Comparison of ENCODE assay signal across 21 mouse cellular contexts in genomic region chr15:102997431-102997830, GRCm38 (mm10). TPM values are rescaled to one million over a fixed set of nuclear protein-coding genes. Genes with fewer than 3 reads are reported as not detected.
DNase-seq lines count a peak whose midpoint lies in the region; ATAC-seq and TF ChIP-seq lines count a peak whose summit lies in the region.
"Had no signal": no experiment of that assay in that cellular context is flagged by ENCODE, and none has a peak within 500 bp of the region (broad histone marks: within the 10 kb centered on the region; RNA-seq: fewer than 3 reads in every experiment).

No protein-coding gene starts in this region.

- H3K4me3 ChIP-seq in gastrocnemius, adult 2 months, result peak overlapping the region; percentile 74
- peak overlapping the region; percentile 43 for H3K4me3 ChIP-seq in limb, embryonic 12.5 days (replicated peaks)
- peak overlapping the region; percentile 55 for H3K4me3 ChIP-seq in neural tube, embryonic 14.5 days (ENCODE audit: low read depth, low read length)
- H3K4me3 ChIP-seq in thymus, adult 2 months (ENCODE audit: control insufficient read depth, insufficient read depth, low read length), result no peak overlapping the region
- H3K4me3 ChIP-seq: embryonic facial prominence, embryonic 13.5 days; forebrain, embryonic 10.5 days; heart, embryonic 12.5 days had no signal

- no peaks in the 10 kb centered on the region for H3K9me3 ChIP-seq in limb, embryonic 12.5 days
- no peaks in the 10 kb centered on the region for H3K9me3 ChIP-seq in neural tube, embryonic 14.5 days (ENCODE audit: control insufficient read depth, low read length)
- H3K9me3 ChIP-seq: embryonic facial prominence, embryonic 13.5 days; forebrain, embryonic 10.5 days; heart, embryonic 12.5 days had no signal

- peaks cover 95% of the 10 kb centered on the region for H3K27me3 ChIP-seq in limb, embryonic 12.5 days
- H3K27me3 ChIP-seq in neural tube, embryonic 14.5 days (ENCODE audit: control insufficient read depth, insufficient read depth, low read length), result no peaks in the 10 kb centered on the region
- peaks cover 54% of the 10 kb centered on the region for H3K27me3 ChIP-seq in thymus, adult 2 months (ENCODE audit: control insufficient read depth, insufficient read depth, low read length)

- intact Hi-C loops in gastrocnemius, adult 2 months (cut with DNase I), result no loop called here

- peaks cover 61% of the 10 kb centered on the region for H3K4me1 ChIP-seq in limb, embryonic 12.5 days (replicated peaks)
- H3K4me1 ChIP-seq in neural tube, embryonic 14.5 days (ENCODE audit: control insufficient read depth, insufficient read depth, low read length), result peaks cover 51% of the 10 kb centered on the region
- no peaks in the 10 kb centered on the region; the same call in 1 of the 2 replicates for H3K4me1 ChIP-seq in thymus, adult 2 months (replicated peaks; ENCODE audit: control insufficient read depth, insufficient read depth, low read length)

- peak overlapping the region; percentile 66 for H3K4me2 ChIP-seq in limb, embryonic 12.5 days
- peak overlapping the region; percentile 92 for H3K4me2 ChIP-seq in neural tube, embryonic 14.5 days (ENCODE audit: low read depth, low read length)
- H3K4me2 ChIP-seq: embryonic facial prominence, embryonic 13.5 days; heart, embryonic 12.5 days had no signal

- TF ChIP-seq CTCF in gastrocnemius, adult 2 months (IDR thresholded peaks at IDR 0.05), result no peak
- no peak for TF ChIP-seq CTCF in thymus, adult 2 months (IDR thresholded peaks at IDR 0.05; ENCODE audit: borderline replicate concordance, control insufficient read depth, extremely low read depth, insufficient read depth, low read length, poor library complexity)

- peak overlapping the region; percentile 98 for H3K27ac ChIP-seq in gastrocnemius, adult 2 months
- H3K27ac ChIP-seq in limb, embryonic 12.5 days, result no peak overlapping the region
- H3K27ac ChIP-seq in neural tube, embryonic 14.5 days (ENCODE audit: low read depth, low read length), result peak overlapping the region; percentile 91
- no peak overlapping the region for H3K27ac ChIP-seq in thymus, adult 2 months (ENCODE audit: control insufficient read depth, insufficient read depth, low read length)
- H3K27ac ChIP-seq: embryonic facial prominence, embryonic 13.5 days; forebrain, embryonic 10.5 days; liver, embryonic 14.5 days had no signal

- DNase-seq in gastrocnemius, adult 2 months, result no peak
- DNase-seq in gastrocnemius, adult 18-20 months (ENCODE audit: low spot score), result no peak
- peak; percentile 38 for DNase-seq in NIH3T3 (ENCODE audit: low read depth)
- DNase-seq in left cerebral cortex, adult 18-20 months (ENCODE audit: low spot score in 2 of 2), result no peak
- DNase-seq in thymus, adult 2 months, result no peak
- no peak for DNase-seq in thymus, adult 18-20 months
- DNase-seq: cerebellum, adult 11 months; layer of hippocampus, adult 9-11 months had no signal

- H3K9ac ChIP-seq in limb, embryonic 12.5 days (replicated peaks), result no peak overlapping the region
- peak overlapping the region; percentile 57 for H3K9ac ChIP-seq in neural tube, embryonic 14.5 days (replicated peaks; ENCODE audit: low read depth, low read length)
- H3K9ac ChIP-seq: embryonic facial prominence, embryonic 13.5 days; heart, embryonic 12.5 days; liver, embryonic 14.5 days had no signal

- ATAC-seq in limb, embryonic 12.5 days (ENCODE audit: insufficient number of reproducible peaks, insufficient read depth, low FRiP score, low TSS enrichment, low read depth), result no peak
- no peak for ATAC-seq in neural tube, embryonic 14.5 days (ENCODE audit: low read depth)
- ATAC-seq: lung, postnatal 0 days had no signal

- no peak for TF ChIP-seq POLR2A in thymus, adult 2 months (IDR thresholded peaks at IDR 0.05; ENCODE audit: control insufficient read depth, extremely low read depth, insufficient read depth, low read length, poor library complexity)

- no peaks in the 10 kb centered on the region for H3K36me3 ChIP-seq in limb, embryonic 12.5 days
- H3K36me3 ChIP-seq in neural tube, embryonic 14.5 days (ENCODE audit: control insufficient read depth, insufficient read depth, low read length), result no peaks in the 10 kb centered on the region
- H3K36me3 ChIP-seq in thymus, adult 2 months (ENCODE audit: control insufficient read depth, insufficient read depth, low read length), result no peaks in the 10 kb centered on the region
- H3K36me3 ChIP-seq: embryonic facial prominence, embryonic 13.5 days; forebrain, embryonic 10.5 days; heart, embryonic 12.5 days had no signal

- WGBS in limb, embryonic 12.5 days, result 5% methylated on average over 3 of the region's 3 CpGs
- 4% methylated on average over 3 of the region's 3 CpGs for WGBS in neural tube, embryonic 14.5 days
- 22% methylated on average over 3 of the region's 3 CpGs for WGBS in thymus, adult 2 months

RNA-seq across cellular contexts. Expression of gene Hoxc6, which starts 0.6 kb away (rescaled TPM):
- 1 to 10 TPM; 8.1 to 8.6 TPM for total RNA-seq in gastrocnemius, adult 2 months (2021)
- total RNA-seq in gastrocnemius, adult 18-20 months (2021), result 1 to 10 TPM; 5.3 to 5.8 TPM
- 3.9 and 4.4 TPM in 2 replicates for polyA plus RNA-seq in limb, embryonic 12.5 days (2016; fragmentation: Nextera tagmentation; extraction: Ambion mirVana)
- 23.0 and 38.7 TPM in 2 replicates for polyA plus RNA-seq in neural tube, embryonic 14.5 days (2014; fragmentation: Nextera tagmentation; extraction: Ambion mirVana)
- total RNA-seq in left cerebral cortex, adult 18-20 months (2021), result not detected
- polyA plus RNA-seq in thymus, adult 2 months (2012; rRNA removed), result 0.23 and 0.43 TPM in 2 replicates
- total RNA-seq: common myeloid progenitor, adult 5-6 weeks; hematopoietic stem cell, adult 5-6 weeks; left cerebral cortex, postnatal 10 days; megakaryocyte, adult 5-6 weeks had no signal
- polyA plus RNA-seq: embryonic facial prominence, embryonic 13.5 days; forebrain, embryonic 10.5 days; frontal cortex, adult 2 months; lung, postnatal 0 days; thymus, postnatal 0 days had no signal

RNA-seq across cellular contexts. Expression of gene Hoxc8, which starts 7.0 kb away (rescaled TPM):
- total RNA-seq in gastrocnemius, adult 2 months (2021), result 1 to 10 TPM; 1.0 to 2.8 TPM
- 1 to 10 TPM; 1.3 to 1.9 TPM for total RNA-seq in gastrocnemius, adult 18-20 months (2021)
- 3.9 and 4.0 TPM in 2 replicates for polyA plus RNA-seq in limb, embryonic 12.5 days (2016; fragmentation: Nextera tagmentation; extraction: Ambion mirVana)
- polyA plus RNA-seq in neural tube, embryonic 14.5 days (2014; fragmentation: Nextera tagmentation; extraction: Ambion mirVana), result 50.1 and 136 TPM in 2 replicates
- not detected for total RNA-seq in left cerebral cortex, adult 18-20 months (2021)
- 0.07 and 0.08 TPM in 2 replicates for polyA plus RNA-seq in thymus, adult 2 months (2012; rRNA removed)
- total RNA-seq: common myeloid progenitor, adult 5-6 weeks; hematopoietic stem cell, adult 5-6 weeks; left cerebral cortex, postnatal 10 days; megakaryocyte, adult 5-6 weeks had no signal
- polyA plus RNA-seq: embryonic facial prominence, embryonic 13.5 days; forebrain, embryonic 10.5 days; frontal cortex, adult 2 months; lung, postnatal 0 days; thymus, postnatal 0 days had no signal

RNA-seq across cellular contexts. Expression of gene Hoxc9, which starts 21.2 kb away (rescaled TPM):
- total RNA-seq in gastrocnemius, adult 2 months (2021), result 1 to 10 TPM; 6.7 to 8.3 TPM
- total RNA-seq in gastrocnemius, adult 18-20 months (2021), result 1 to 10 TPM; 6.8 to 7.4 TPM
- 3.6 TPM in 2 replicates for polyA plus RNA-seq in limb, embryonic 12.5 days (2016; fragmentation: Nextera tagmentation; extraction: Ambion mirVana)
- polyA plus RNA-seq in neural tube, embryonic 14.5 days (2014; fragmentation: Nextera tagmentation; extraction: Ambion mirVana), result 46.9 and 49.8 TPM in 2 replicates
- not detected for total RNA-seq in left cerebral cortex, adult 18-20 months (2021)
- 0.05 and 0.14 TPM in 2 replicates for polyA plus RNA-seq in thymus, adult 2 months (2012; rRNA removed)
- total RNA-seq: common myeloid progenitor, adult 5-6 weeks; hematopoietic stem cell, adult 5-6 weeks; left cerebral cortex, postnatal 10 days; megakaryocyte, adult 5-6 weeks had no signal
- polyA plus RNA-seq: embryonic facial prominence, embryonic 13.5 days; forebrain, embryonic 10.5 days; frontal cortex, adult 2 months; heart, embryonic 12.5 days; lung, postnatal 0 days; thymus, postnatal 0 days had no signal

RNA-seq across cellular contexts. Expression of gene Hoxc4, which starts 21.3 kb away (rescaled TPM):
- 1 to 10 TPM; 4.3 to 4.6 TPM for total RNA-seq in gastrocnemius, adult 2 months (2021)
- total RNA-seq in gastrocnemius, adult 18-20 months (2021), result 1 to 10 TPM; 3.8 to 5.3 TPM
- 3.8 and 6.7 TPM in 2 replicates for polyA plus RNA-seq in limb, embryonic 12.5 days (2016; fragmentation: Nextera tagmentation; extraction: Ambion mirVana)
- polyA plus RNA-seq in neural tube, embryonic 14.5 days (2014; fragmentation: Nextera tagmentation; extraction: Ambion mirVana), result 19.0 and 24.0 TPM in 2 replicates
- total RNA-seq in left cerebral cortex, adult 18-20 months (2021), result not detected
- 0.19 and 0.22 TPM in 2 replicates for polyA plus RNA-seq in thymus, adult 2 months (2012; rRNA removed)
- total RNA-seq: common myeloid progenitor, adult 5-6 weeks; left cerebral cortex, postnatal 10 days; megakaryocyte, adult 5-6 weeks had no signal
- polyA plus RNA-seq: forebrain, embryonic 10.5 days; frontal cortex, adult 2 months had no signal

RNA-seq across cellular contexts. Expression of gene Hoxc5, which starts 30.2 kb away (rescaled TPM):
- total RNA-seq in gastrocnemius, adult 2 months (2021), result 1 to 10 TPM; 2.7 to 2.9 TPM
- 1 to 10 TPM; 1.5 to 2.1 TPM for total RNA-seq in gastrocnemius, adult 18-20 months (2021)
- 6.3 and 12.2 TPM in 2 replicates for polyA plus RNA-seq in limb, embryonic 12.5 days (2016; fragmentation: Nextera tagmentation; extraction: Ambion mirVana)
- 3.6 and 10.2 TPM in 2 replicates for polyA plus RNA-seq in neural tube, embryonic 14.5 days (2014; fragmentation: Nextera tagmentation; extraction: Ambion mirVana)
- not detected for total RNA-seq in left cerebral cortex, adult 18-20 months (2021)
- polyA plus RNA-seq in thymus, adult 2 months (2012; rRNA removed), result 0.15 and 0.32 TPM in 2 replicates
- total RNA-seq: common myeloid progenitor, adult 5-6 weeks; hematopoietic stem cell, adult 5-6 weeks; left cerebral cortex, postnatal 10 days; megakaryocyte, adult 5-6 weeks had no signal
- polyA plus RNA-seq: forebrain, embryonic 10.5 days; frontal cortex, adult 2 months; lung, postnatal 0 days had no signal

Comparison
In these comparisons a context has a peak if more than half of its experiments do, and no peak if none do; other contexts are left out.
1. H3K27ac ChIP-seq: peak in gastrocnemius, adult 2 months (single experiment) and neural tube, embryonic 14.5 days (single experiment); none in limb, embryonic 12.5 days (single experiment) and thymus, adult 2 months (single experiment).
2. RNA of gene Hoxc6, which starts 0.6 kb away (total RNA-seq): 8.1 to 8.6 TPM in gastrocnemius, adult 2 months and 5.3 to 5.8 TPM in gastrocnemius, adult 18-20 months; not detected in left cerebral cortex, adult 18-20 months; every median in the first group is over 4 times any median in the second.
3. RNA of gene Hoxc9, which starts 21.2 kb away (total RNA-seq): 6.7 to 8.3 TPM in gastrocnemius, adult 2 months and 6.8 to 7.4 TPM in gastrocnemius, adult 18-20 months; not detected in left cerebral cortex, adult 18-20 months; every median in the first group is over 4 times any median in the second.